Mouse (Mus musculus) CH12.LX (cell line): ENCODE results near the gene Pycr2. TPM values are rescaled to one million over a fixed set of nuclear protein-coding genes. Genes with fewer than 3 reads are reported as not detected.

Source experiments
- DNase-seq: peaks from one replicate; pipeline ENCODE4 v3.0.0-alpha.2; 2013; ENCODE audit errors: extremely low read depth
- H3K27ac ChIP-seq: 2 replicates; pipeline ENCODE4 v1.5.1; 2012; ENCODE audit warnings: low read depth, mild to moderate bottlenecking, control low read depth, moderate library complexity; ENCODE audit not compliant: insufficient read depth
- H3K27me3 ChIP-seq: replicated peaks from 2 replicates; pipeline ENCODE3; 2012; ENCODE audit warnings: inconsistent platforms
- H3K36me3 ChIP-seq, 2 experiments: replicated peaks in 1 of 2; 2 replicates each; pipeline versions ENCODE3 to v1.6.1; 2012; ENCODE audit warnings: inconsistent platforms in 1 of 2, low read length in 1 of 2, mild to moderate bottlenecking in 1 of 2, mixed read lengths in 1 of 2, moderate library complexity in 1 of 2; ENCODE audit not compliant: control insufficient read depth in 1 of 2, insufficient read depth in 1 of 2
- H3K4me1 ChIP-seq, 2 experiments: 2 replicates each; pipeline ENCODE4 v1.6.1; 2012; ENCODE audit warnings: inconsistent platforms in 1 of 2, moderate library complexity in 1 of 2; ENCODE audit not compliant: insufficient read depth in 2 of 2, control insufficient read depth in 1 of 2
- H3K4me2 ChIP-seq: 2 replicates; pipeline ENCODE4 v1.6.1; 2012; ENCODE audit warnings: low read depth, mild to moderate bottlenecking, control low read depth; ENCODE audit not compliant: poor library complexity, insufficient read depth, severe bottlenecking
- H3K4me3 ChIP-seq, 3 experiments: fragments of 150-350 bp in 1 of 3; sonication (generic) in 1 of 3; replicated peaks in 1 of 3; 2 replicates each; pipeline versions ENCODE3 to v1.5.1; 2011 to 2012; ENCODE audit warnings: low read depth in 2 of 3, low read length in 2 of 3, mild to moderate bottlenecking in 2 of 3, moderate library complexity in 2 of 3, control low read depth in 1 of 3, improper control_type of control experiment in 1 of 3, inconsistent platforms in 1 of 3, mixed read lengths in 1 of 3; ENCODE audit not compliant: poor library complexity in 1 of 3
- H3K79me2 ChIP-seq: replicated peaks from 2 replicates; pipeline ENCODE4 v1.6.1; 2012; ENCODE audit warnings: mild to moderate bottlenecking, moderate library complexity; ENCODE audit not compliant: control insufficient read depth, poor library complexity, insufficient read depth, severe bottlenecking; ENCODE audit errors: extremely low read depth
- H3K9ac ChIP-seq: 2 replicates; pipeline ENCODE4 v1.6.1; 2012; ENCODE audit warnings: low read depth, mild to moderate bottlenecking, control low read depth, moderate library complexity; ENCODE audit not compliant: insufficient read depth
- H3K9me3 ChIP-seq: replicated peaks from 2 replicates; pipeline ENCODE3; 2012; ENCODE audit warnings: low read length, inconsistent platforms, mixed read lengths
- BHLHE40 ChIP-seq: IDR thresholded peaks from 2 replicates; pipeline ENCODE4 v1.6.1; 2011; ENCODE audit warnings: mild to moderate bottlenecking, low read depth, low read length, improper control_type of control experiment
- CHD1 ChIP-seq: IDR thresholded peaks from 2 replicates; pipeline ENCODE4 v1.6.1; 2012; ENCODE audit warnings: low read depth, low read length, improper control_type of control experiment, inconsistent platforms
- CTCF ChIP-seq, 2 experiments: IDR thresholded peaks in 1 of 2; conservative IDR thresholded peaks in 1 of 2; 2 replicates each; pipeline ENCODE4 v1.5.1; 2011 to 2012; ENCODE audit warnings: low read depth in 2 of 2, low read length in 2 of 2, improper control_type of control experiment in 1 of 2, inconsistent platforms in 1 of 2, mild to moderate bottlenecking in 1 of 2, moderate library complexity in 1 of 2
- E2F4 ChIP-seq: IDR thresholded peaks from 2 replicates; pipeline ENCODE4 v1.6.1; 2011; ENCODE audit warnings: low read depth, low read length, improper control_type of control experiment; ENCODE audit not compliant: insufficient replicate concordance
- GABPA ChIP-seq: IDR thresholded peaks from 2 replicates; pipeline ENCODE4 v1.6.1; 2012; ENCODE audit warnings: low read depth, low read length, improper control_type of control experiment, inconsistent platforms; ENCODE audit not compliant: insufficient replicate concordance
- HCFC1 ChIP-seq: IDR thresholded peaks from 2 replicates; pipeline ENCODE4 v1.6.1; 2012; ENCODE audit warnings: low read depth, mild to moderate bottlenecking, inconsistent platforms, low read length, improper control_type of control experiment
- IRF4 ChIP-seq: IDR thresholded peaks from 2 replicates; pipeline ENCODE4 v1.6.1; 2014; ENCODE audit warnings: low read depth, mild to moderate bottlenecking, inconsistent platforms, low read length, improper control_type of control experiment
- JUN ChIP-seq: IDR thresholded peaks from 2 replicates; pipeline ENCODE4 v1.6.1; 2011; ENCODE audit warnings: low read depth, mild to moderate bottlenecking, low read length, improper control_type of control experiment, moderate library complexity; ENCODE audit not compliant: insufficient read depth
- MAFK ChIP-seq: IDR thresholded peaks from 2 replicates; pipeline ENCODE4 v1.6.1; 2011; ENCODE audit warnings: low read length, improper control_type of control experiment; ENCODE audit not compliant: insufficient replicate concordance
- MAZ ChIP-seq: IDR thresholded peaks from 2 replicates; pipeline ENCODE4 v1.6.1; 2012; ENCODE audit warnings: low read depth, mild to moderate bottlenecking, inconsistent platforms, low read length, improper control_type of control experiment, moderate library complexity
- MYC ChIP-seq: IDR thresholded peaks from 2 replicates; pipeline ENCODE4 v1.6.1; 2011; ENCODE audit warnings: low read depth, mild to moderate bottlenecking, improper control_type of control experiment, low read length
- NELFE ChIP-seq: IDR thresholded peaks from 2 replicates; pipeline ENCODE4 v1.6.1; 2011; ENCODE audit warnings: low read depth, low read length, improper control_type of control experiment
- PAX5 ChIP-seq: IDR thresholded peaks from 2 replicates; pipeline ENCODE4 v1.6.1; 2012; ENCODE audit warnings: low read length, inconsistent platforms, mixed read lengths
- POLR2A ChIP-seq: IDR thresholded peaks from 2 replicates; pipeline ENCODE4 v1.6.1; 2011; ENCODE audit warnings: low read depth, mild to moderate bottlenecking, improper control_type of control experiment, low read length
- RAD21 ChIP-seq: IDR thresholded peaks from 2 replicates; pipeline ENCODE4 v1.6.1; 2011; ENCODE audit warnings: low read depth, mild to moderate bottlenecking, low read length, improper control_type of control experiment, moderate library complexity
- RCOR1 ChIP-seq: conservative IDR thresholded peaks from 2 replicates; pipeline ENCODE4 v1.6.1; 2012; ENCODE audit warnings: low read depth, mild to moderate bottlenecking, inconsistent platforms, low read length, improper control_type of control experiment
- SIN3A ChIP-seq: IDR thresholded peaks from 2 replicates; pipeline ENCODE4 v1.6.1; 2012; ENCODE audit warnings: low read length, improper control_type of control experiment, inconsistent platforms
- SMC3 ChIP-seq: IDR thresholded peaks from 2 replicates; pipeline ENCODE4 v1.6.1; 2011; ENCODE audit warnings: low read depth, low read length, improper control_type of control experiment
- TBP ChIP-seq: conservative IDR thresholded peaks from 2 replicates; pipeline ENCODE4 v1.6.1; 2011; ENCODE audit warnings: low read depth, low read length, improper control_type of control experiment
- USF2 ChIP-seq: conservative IDR thresholded peaks from 2 replicates; pipeline ENCODE4 v1.6.1; 2011; ENCODE audit warnings: low read depth, low read length, improper control_type of control experiment
- ZKSCAN1 ChIP-seq: IDR thresholded peaks from 2 replicates; pipeline ENCODE4 v1.6.1; 2012; ENCODE audit warnings: low read depth, inconsistent platforms, low read length, improper control_type of control experiment, borderline replicate concordance
- ZMIZ1 ChIP-seq: IDR thresholded peaks from 2 replicates; pipeline ENCODE4 v1.6.1; 2012; ENCODE audit warnings: low read depth, mild to moderate bottlenecking, inconsistent platforms, low read length, improper control_type of control experiment
- dilution Hi-C: fragments of 300-500 bp; cut with MboI; formaldehyde crosslinking; loops from 2 replicates; pipeline ENCODE4 v1.14.3; 2020; ENCODE audit warnings: low sequenced_read_pairs; ENCODE audit not compliant: extremely low pct_unique_long_range_greater_than_20kb, extremely low pct_ligation_motif_present
- in situ Hi-C: fragments of 300-500 bp; cut with MboI; formaldehyde crosslinking; loops from 3 replicates; pipeline ENCODE4 v1.14.3; 2019; ENCODE audit warnings: low sequenced_read_pairs, low pct_ligation_motif_present, low pct_unique_long_range_greater_than_20kb, mixed read lengths
- polyA plus RNA-seq: library from polyadenylated mRNA; unstranded; fragments of >175 nt; gene quantifications from 2 replicates; pipeline ENCODE4 v1.2.1, GENCODE M21; 2012; ENCODE audit warnings: low read depth; ENCODE audit not compliant: insufficient read length
- total RNA-seq, 2 experiments: library from RNA; depleted of rRNA; stranded (reverse); fragments of 300-350 nt in 1 of 2; fragments of >200 nt in 1 of 2; gene quantifications; 2 replicates each; pipeline ENCODE4 v1.2.3; 2012 to 2014

Gene Pycr2
- total and polyA plus RNA-seq, 3 experiments = 73.0 to 131 (median 119) TPM

DNA sequence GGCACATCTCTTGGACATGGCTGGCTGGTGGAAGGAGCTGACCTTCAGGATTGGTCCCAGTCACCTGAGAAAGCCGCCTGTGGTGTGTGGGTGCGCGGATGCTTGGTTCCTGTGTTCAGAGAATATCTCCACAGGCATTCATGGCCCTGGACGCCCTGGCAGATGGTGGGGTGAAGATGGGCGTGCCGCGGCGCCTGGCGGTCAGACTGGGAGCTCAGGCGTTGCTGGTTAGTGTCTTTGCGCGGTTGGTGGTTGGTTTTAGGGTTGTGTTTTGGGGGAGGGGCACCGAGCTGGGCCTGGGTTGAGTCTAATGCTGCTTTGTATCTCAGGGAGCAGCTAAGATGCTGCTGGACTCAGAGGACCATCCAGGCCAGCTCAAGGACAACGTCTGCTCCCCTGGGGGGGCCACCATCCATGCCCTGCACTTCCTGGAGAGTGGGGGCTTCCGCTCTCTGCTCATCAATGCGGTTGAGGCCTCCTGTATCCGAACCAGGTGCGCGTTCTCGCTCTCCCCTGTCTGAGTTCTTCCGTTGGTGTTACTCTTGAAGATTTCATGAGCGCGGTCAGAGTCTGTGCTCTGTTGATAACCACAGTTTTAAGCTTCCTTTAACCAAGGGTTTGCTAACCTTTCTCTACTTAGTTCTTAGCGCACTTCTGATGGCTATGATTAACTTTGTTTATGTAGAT is 2.5 kb downstream of the Pycr2 start:
- H3K27ac ChIP-seq = no peak overlapping the region
- H3K27me3 ChIP-seq = no peaks in the 10 kb centered on the region
- H3K79me2 ChIP-seq = peaks cover 16% of the 10 kb centered on the region
- in situ Hi-C loops (no loop called here), dilution Hi-C loops (no loop called here)
- no peak overlapping the region for H3K4me2 ChIP-seq
- peaks cover 33 to 46% of the 10 kb centered on the region in 2 experiments for H3K36me3 ChIP-seq
- no peak overlapping the region for H3K4me3 ChIP-seq
- peaks cover 10 to 49% of the 10 kb centered on the region in 2 experiments for H3K4me1 ChIP-seq
- no peaks in the 10 kb centered on the region for H3K9me3 ChIP-seq
- no peak for DNase-seq
- TF ChIP-seq BHLHE40 (no peak), JUN (no peak), IRF4 (no peak), ZKSCAN1 (no peak), RCOR1 (no peak), PAX5 (no peak), SMC3 (no peak), POLR2A (no peak), GABPA (no peak), SIN3A (no peak), CHD1 (no peak), MYC (no peak), NELFE (no peak), ZMIZ1 (no peak)
- H3K9ac ChIP-seq = no peak overlapping the region

DNA sequence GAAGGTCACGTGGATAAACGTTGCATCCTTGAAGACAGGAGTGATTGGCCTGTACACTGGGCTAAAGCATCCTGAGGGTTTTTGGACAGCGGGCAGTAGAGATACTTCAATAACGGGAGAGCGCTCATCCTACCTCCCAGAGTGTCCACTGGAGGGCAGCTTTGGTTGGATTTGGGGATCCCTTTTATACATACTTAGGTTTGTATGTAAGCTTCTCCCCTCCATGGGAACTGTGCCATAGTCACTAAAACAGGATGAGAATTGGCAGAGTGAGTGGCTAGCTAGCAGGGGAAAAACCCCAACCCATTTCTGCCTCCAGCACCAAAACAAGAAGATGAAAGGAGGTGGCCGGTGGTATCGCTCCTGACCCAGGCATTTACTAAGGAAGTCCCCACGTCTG is 7.0 kb downstream of the Pycr2 start:
- TF ChIP-seq USF2 (no peak), HCFC1 (no peak), POLR2A (no peak), MAFK (no peak), MAZ (no peak), CTCF (conservative IDR thresholded peaks at IDR 0.05 in 1 of 2, IDR thresholded peaks at IDR 0.05 in 1 of 2; ENCODE audit: low read depth in 2 of 2, low read length in 2 of 2) (peak in 1 of 2 experiments; percentile 45; a peak in 2 of 4 replicates), E2F4 (no peak), TBP (no peak), RAD21 (peak; percentile 14)
- in situ Hi-C loops (no loop called here), dilution Hi-C loops (no loop called here)
- no peak for DNase-seq
- peaks cover 3 to 27% of the 10 kb centered on the region in 2 experiments for H3K4me1 ChIP-seq
- H3K4me3 ChIP-seq = no peak overlapping the region
- no peak overlapping the region for H3K4me2 ChIP-seq
- H3K27me3 ChIP-seq = no peaks in the 10 kb centered on the region
- no peaks in the 10 kb centered on the region for H3K79me2 ChIP-seq
- H3K9me3 ChIP-seq = no peaks in the 10 kb centered on the region
- H3K27ac ChIP-seq = no peak overlapping the region
- peaks cover 27 to 38% of the 10 kb centered on the region in 2 experiments for H3K36me3 ChIP-seq
- H3K9ac ChIP-seq = no peak overlapping the region
